In genomic region chr9:106716729-106717128, GRCm38 (mm10) we compare ENCODE assay signal across 25 mouse cellular contexts. TPM values are rescaled to one million over a fixed set of nuclear protein-coding genes. Genes with fewer than 3 reads are reported as not detected.
A peak's percentile ranks its signal among the peaks of the same experiment; 100 is the strongest.
DNase-seq lines count a peak whose midpoint lies in the region; ATAC-seq lines count a peak whose summit lies in the region.
"Had no signal": no experiment of that assay in that cellular context is flagged by ENCODE, and none has a peak within 500 bp of the region (broad histone marks: within the 10 kb centered on the region; RNA-seq: fewer than 3 reads in every experiment).

No protein-coding gene starts in this region.

- 93% methylated on average over 4 of the region's 4 CpGs for WGBS in midbrain, embryonic 11.5 days
- WGBS in midbrain, embryonic 15.5 days: 92% methylated on average over 4 of the region's 4 CpGs

- peaks cover 14% of the 10 kb centered on the region for H3K36me3 ChIP-seq in midbrain, embryonic 11.5 days (ENCODE audit: control insufficient read depth, insufficient read depth, low read length)
- peaks cover 35% of the 10 kb centered on the region for H3K36me3 ChIP-seq in midbrain, embryonic 15.5 days (replicated peaks)

- no peak overlapping the region for H3K27ac ChIP-seq in midbrain, embryonic 11.5 days (ENCODE audit: low read depth, low read length)
- no peak overlapping the region for H3K27ac ChIP-seq in midbrain, embryonic 15.5 days
- H3K27ac ChIP-seq: embryonic facial prominence, embryonic 13.5 days; embryonic facial prominence, embryonic 15.5 days; forebrain, embryonic 10.5 days; forebrain, embryonic 12.5 days had no signal

- H3K9ac ChIP-seq in midbrain, embryonic 11.5 days (ENCODE audit: low read length): no peak overlapping the region
- no peak overlapping the region for H3K9ac ChIP-seq in midbrain, embryonic 15.5 days
- H3K9ac ChIP-seq: embryonic facial prominence, embryonic 13.5 days; embryonic facial prominence, embryonic 15.5 days; forebrain, embryonic 12.5 days had no signal

- DNase-seq in frontal cortex, postnatal 10 days (ENCODE audit: low spot score in 2 of 2): no peak
- DNase-seq in midbrain, embryonic 11.5 days (ENCODE audit: low spot score, missing footprints): peak; percentile 66
- DNase-seq in brain, adult 2 months (ENCODE audit: low read depth, low spot score): peak; percentile 22
- DNase-seq in adrenal gland, postnatal 36 days: no peak
- DNase-seq in embryo, embryonic 10 days (ENCODE audit: low spot score): no peak
- DNase-seq: adrenal gland, adult 8-10 months; B cell, adult 2 months; cerebellum, adult 11-12 months; cerebellum, adult 2 months; cerebellum, adult 9-10 months; cerebellum, postnatal 10 days; cerebellum, postnatal 25 days; embryo, embryonic 11 days had no signal

- H3K9me3 ChIP-seq in midbrain, embryonic 11.5 days (ENCODE audit: control insufficient read depth, low read length): no peaks in the 10 kb centered on the region
- no peaks in the 10 kb centered on the region for H3K9me3 ChIP-seq in midbrain, embryonic 15.5 days
- H3K9me3 ChIP-seq: embryonic facial prominence, embryonic 13.5 days; embryonic facial prominence, embryonic 15.5 days; forebrain, embryonic 10.5 days; forebrain, embryonic 12.5 days had no signal

- no peaks in the 10 kb centered on the region for H3K4me1 ChIP-seq in midbrain, embryonic 11.5 days (ENCODE audit: control insufficient read depth, insufficient read depth, low read length)
- no peaks in the 10 kb centered on the region for H3K4me1 ChIP-seq in midbrain, embryonic 15.5 days
- H3K4me1 ChIP-seq: embryonic facial prominence, embryonic 13.5 days; embryonic facial prominence, embryonic 15.5 days; forebrain, embryonic 10.5 days; forebrain, embryonic 12.5 days had no signal

- no peaks in the 10 kb centered on the region for H3K27me3 ChIP-seq in midbrain, embryonic 11.5 days (ENCODE audit: control insufficient read depth, insufficient read depth, low read length)
- no peaks in the 10 kb centered on the region for H3K27me3 ChIP-seq in midbrain, embryonic 15.5 days (replicated peaks)
- H3K27me3 ChIP-seq: CH12.LX; embryonic facial prominence, embryonic 13.5 days; embryonic facial prominence, embryonic 15.5 days; forebrain, embryonic 12.5 days had no signal

- peak; percentile 70; the same call in 1 of the 2 replicates for ATAC-seq in frontal cortex, adult (ENCODE audit: low TSS enrichment)
- no peak for ATAC-seq in midbrain, embryonic 11.5 days (ENCODE audit: low FRiP score)
- ATAC-seq in midbrain, embryonic 15.5 days (replicated peaks): no peak
- ATAC-seq: activated CD4-positive, CD25-positive, alpha-beta regulatory T cell, adult 4 months; CD4-positive, CD25-positive, alpha-beta regulatory T cell, adult 4 months; forebrain, embryonic 14.5 days; forebrain, embryonic 16.5 days had no signal

- H3K4me2 ChIP-seq in midbrain, embryonic 11.5 days: no peak overlapping the region
- H3K4me2 ChIP-seq in midbrain, embryonic 15.5 days: no peak overlapping the region
- H3K4me2 ChIP-seq: embryonic facial prominence, embryonic 13.5 days; embryonic facial prominence, embryonic 15.5 days; forebrain, embryonic 12.5 days had no signal

- no peak overlapping the region for H3K4me3 ChIP-seq in midbrain, embryonic 11.5 days (ENCODE audit: low read depth, low read length)
- no peak overlapping the region for H3K4me3 ChIP-seq in midbrain, embryonic 15.5 days
- H3K4me3 ChIP-seq: embryonic facial prominence, embryonic 13.5 days; embryonic facial prominence, embryonic 15.5 days; erythroblast, embryonic 14.5 days; forebrain, embryonic 10.5 days; forebrain, embryonic 12.5 days had no signal

RNA-seq across cellular contexts. Expression of gene Tex264, which starts 31.0 kb away (rescaled TPM):
- polyA plus RNA-seq in midbrain, embryonic 11.5 days (2014; fragmentation: Nextera tagmentation; extraction: Ambion mirVana): 24.6 and 27.1 TPM in 2 replicates
- polyA plus RNA-seq in midbrain, embryonic 15.5 days (2015; fragmentation: Nextera tagmentation; extraction: Ambion mirVana): 63.2 and 67.7 TPM in 2 replicates
- 100 to 1,000 TPM; 109 to 149 TPM for total RNA-seq in adrenal gland, postnatal 36 days (2021)

Comparison
In these comparisons a context has a peak if more than half of its experiments do, and no peak if none do; other contexts are left out.
1. DNase-seq: peak in midbrain, embryonic 11.5 days (single experiment) and brain, adult 2 months (single experiment); none in frontal cortex, postnatal 10 days (0 of 2), adrenal gland, postnatal 36 days (0 of 2) and embryo, embryonic 10 days (single experiment).